Mouse (Mus musculus): ENCODE results near the gene Cog2. TPM values are rescaled to one million over a fixed set of nuclear protein-coding genes. Genes with fewer than 3 reads are reported as not detected.

Gene Cog2
- polyA plus RNA-seq, 2 experiments: 36.1 to 40.5 TPM

DNA sequence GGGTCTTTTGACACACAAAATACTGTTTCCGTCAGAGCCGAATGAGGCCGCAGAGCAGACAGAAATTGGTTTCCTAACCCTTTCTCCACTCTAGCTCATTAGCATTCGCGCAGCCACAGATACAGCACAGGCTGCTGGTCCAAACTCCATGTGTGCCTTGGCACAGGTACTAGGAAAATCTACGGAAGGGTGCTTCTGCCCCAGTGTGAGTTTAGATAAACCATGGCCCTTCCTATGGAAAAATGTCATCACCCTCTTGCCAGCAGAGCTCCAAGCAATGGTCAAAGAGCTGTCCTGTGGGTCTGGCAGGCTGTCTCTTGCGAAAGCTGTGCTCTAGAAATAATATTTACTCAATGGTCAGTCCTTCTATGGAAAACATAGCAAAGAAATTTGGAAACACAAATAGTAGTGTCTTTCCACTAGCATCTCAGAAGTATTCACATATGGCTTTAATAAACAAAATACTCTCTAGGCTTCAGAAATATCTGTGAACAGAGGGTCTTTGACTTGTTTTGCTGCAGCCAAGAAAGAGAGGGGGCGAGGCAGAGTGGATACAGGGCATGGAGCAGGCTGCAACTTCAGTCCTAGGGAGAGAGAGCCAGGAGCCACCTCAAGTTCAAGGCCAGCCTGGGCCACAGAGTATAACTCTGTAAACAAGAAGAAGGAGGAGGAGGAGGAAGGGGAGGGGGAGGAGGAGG, 51.3 kb downstream of the Cog2 start:
- Histone ChIP-seq H3K4me1 (ENCODE audit: control insufficient read depth, insufficient read depth, low read length) (0 out of 2 replicates have a peak, but pooled peaks cover 5% of the 10 kb centered on the region), H3K27me3 (ENCODE audit: control insufficient read depth, insufficient read depth, low read length) (no peaks in the 10 kb centered on the region), H3K4me2 (replicated peaks; ENCODE audit: low read depth, low read length, severe bottlenecking) (no peak overlapping the region), H3K9me3 (ENCODE audit: control insufficient read depth, low read length) (no peaks in the 10 kb centered on the region), H3K27ac (replicated peaks; ENCODE audit: low read depth, low read length) (peak overlapping the region; percentile 52; the same call in 1 of the 2 replicates), H3K4me3 (replicated peaks; ENCODE audit: low read length) (no peak overlapping the region), H3K36me3 (ENCODE audit: control insufficient read depth, insufficient read depth, low read length) (no peaks in the 10 kb centered on the region), H3K9ac (ENCODE audit: low read depth, low read length, severe bottlenecking) (no peak overlapping the region; the same call in 1 of the 2 replicates)
- no peak for ATAC-seq (ENCODE audit: low FRiP score, low read depth)
- no peak for TF ChIP-seq POLR2A (IDR thresholded peaks at IDR 0.05; ENCODE audit: borderline replicate concordance, extremely low read depth, insufficient read depth, insufficient read length)
- DNase-seq (ENCODE audit: low spot score): peak; percentile 46
- WGBS: 69% methylated on average over 8 of the region's 8 CpGs

DNA sequence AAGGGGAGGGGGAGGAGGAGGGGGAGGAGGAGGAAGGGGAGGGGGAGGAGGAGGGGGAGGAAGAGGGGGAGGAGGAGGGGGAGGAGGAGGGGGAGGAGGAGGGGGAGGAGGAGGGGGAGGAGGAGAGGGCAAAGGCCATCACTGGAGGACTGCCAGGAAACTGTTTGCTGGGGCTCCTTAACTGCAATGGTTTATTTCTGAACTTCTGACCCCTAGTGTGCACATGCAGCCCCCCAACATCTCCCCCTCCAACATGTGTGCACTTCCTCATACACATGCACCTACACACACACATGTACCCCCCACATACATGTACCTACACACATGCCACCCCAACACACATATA, 51.8 kb downstream of the Cog2 start:
- Histone ChIP-seq H3K4me2 (replicated peaks; ENCODE audit: low read depth, low read length, severe bottlenecking) (no peak overlapping the region), H3K4me1 (ENCODE audit: control insufficient read depth, insufficient read depth, low read length) (0 out of 2 replicates have a peak, but pooled peaks cover 5% of the 10 kb centered on the region), H3K27me3 (ENCODE audit: control insufficient read depth, insufficient read depth, low read length) (no peaks in the 10 kb centered on the region), H3K27ac (replicated peaks; ENCODE audit: low read depth, low read length) (no peak overlapping the region), H3K36me3 (ENCODE audit: control insufficient read depth, insufficient read depth, low read length) (no peaks in the 10 kb centered on the region), H3K4me3 (replicated peaks; ENCODE audit: low read length) (no peak overlapping the region), H3K9me3 (ENCODE audit: control insufficient read depth, low read length) (no peaks in the 10 kb centered on the region), H3K9ac (ENCODE audit: low read depth, low read length, severe bottlenecking) (no peak overlapping the region)
- ATAC-seq (ENCODE audit: low FRiP score, low read depth) (no peak), DNase-seq (ENCODE audit: low spot score) (no peak)
- no peak for TF ChIP-seq POLR2A (IDR thresholded peaks at IDR 0.05; ENCODE audit: borderline replicate concordance, extremely low read depth, insufficient read depth, insufficient read length)

- Histone ChIP-seq H3K36me3 (ENCODE audit: control insufficient read depth, insufficient read depth, low read length) (no peaks in the 10 kb centered on the region), H3K27me3 (ENCODE audit: control insufficient read depth, insufficient read depth, low read length) (no peaks in the 10 kb centered on the region), H3K9me3 (ENCODE audit: control insufficient read depth, low read length) (no peaks in the 10 kb centered on the region), H3K4me2 (replicated peaks; ENCODE audit: low read depth, low read length, severe bottlenecking) (no peak overlapping the region), H3K4me1 (ENCODE audit: control insufficient read depth, insufficient read depth, low read length) (0 out of 2 replicates have a peak, but pooled peaks cover 5% of the 10 kb centered on the region), H3K9ac (ENCODE audit: low read depth, low read length, severe bottlenecking) (no peak overlapping the region), H3K4me3 (replicated peaks; ENCODE audit: low read length) (no peak overlapping the region), H3K27ac (replicated peaks; ENCODE audit: low read depth, low read length) (no peak overlapping the region)
- 65% methylated on average over 15 of the region's 15 CpGs for WGBS
- DNase-seq (ENCODE audit: low spot score) (peak; percentile 96), ATAC-seq (ENCODE audit: low FRiP score, low read depth) (peak; percentile 66; the same call in 1 of the 2 replicates)
- TF ChIP-seq POLR2A (IDR thresholded peaks at IDR 0.05; ENCODE audit: borderline replicate concordance, extremely low read depth, insufficient read depth, insufficient read length): no peak
These were observed 53.2 kb downstream of the Cog2 start for GRCm38 (mm10) chr8:124573552-124574340.

- ATAC-seq (ENCODE audit: low FRiP score, low read depth) (no peak), DNase-seq (ENCODE audit: low spot score) (no peak)
- no peak within 1 kb of the TSS for H3K4me2 ChIP-seq (replicated peaks; ENCODE audit: low read depth, low read length, severe bottlenecking)
- WGBS: 85% methylated on average over 8 of the region's 8 CpGs
- H3K27ac ChIP-seq (replicated peaks; ENCODE audit: low read depth, low read length): no peak within 1 kb of the TSS
- no peak within 1 kb of the TSS for H3K9ac ChIP-seq (ENCODE audit: low read depth, low read length, severe bottlenecking)
- H3K9me3 ChIP-seq (ENCODE audit: control insufficient read depth, low read length): no peaks in the 10 kb centered on the region
- TF ChIP-seq POLR2A (IDR thresholded peaks at IDR 0.05; ENCODE audit: borderline replicate concordance, extremely low read depth, insufficient read depth, insufficient read length): no peak
- no peaks in the 10 kb centered on the region for H3K36me3 ChIP-seq (ENCODE audit: control insufficient read depth, insufficient read depth, low read length)
- no peaks in the 10 kb centered on the region for H3K27me3 ChIP-seq (ENCODE audit: control insufficient read depth, insufficient read depth, low read length)
- 0 out of 2 replicates have a peak, but pooled peaks cover 2% of the 10 kb centered on the region for H3K4me1 ChIP-seq (ENCODE audit: control insufficient read depth, insufficient read depth, low read length)
- H3K4me3 ChIP-seq (replicated peaks; ENCODE audit: low read length): no peak within 1 kb of the TSS
These were observed 55.2 kb downstream of the Cog2 start, which contains the start of gene Capn9 for GRCm38 (mm10) chr8:124575811-124576210. TSS of gene Capn9 (plus strand) at chr8:124576111.

GRCm38 (mm10) chr8:124576751-124577150, 56.2 kb downstream of the Cog2 start:
- no peak for TF ChIP-seq POLR2A (IDR thresholded peaks at IDR 0.05; ENCODE audit: borderline replicate concordance, extremely low read depth, insufficient read depth, insufficient read length)
- WGBS: 67% methylated on average over 1 of the region's 1 CpGs
- Histone ChIP-seq H3K4me2 (replicated peaks; ENCODE audit: low read depth, low read length, severe bottlenecking) (no peak overlapping the region), H3K4me1 (ENCODE audit: control insufficient read depth, insufficient read depth, low read length) (0 out of 2 replicates have a peak, but pooled peaks cover 2% of the 10 kb centered on the region), H3K9ac (ENCODE audit: low read depth, low read length, severe bottlenecking) (no peak overlapping the region), H3K4me3 (replicated peaks; ENCODE audit: low read length) (no peak overlapping the region), H3K27ac (replicated peaks; ENCODE audit: low read depth, low read length) (no peak overlapping the region), H3K36me3 (ENCODE audit: control insufficient read depth, insufficient read depth, low read length) (no peaks in the 10 kb centered on the region), H3K27me3 (ENCODE audit: control insufficient read depth, insufficient read depth, low read length) (no peaks in the 10 kb centered on the region), H3K9me3 (ENCODE audit: control insufficient read depth, low read length) (no peaks in the 10 kb centered on the region)
- ATAC-seq (ENCODE audit: low FRiP score, low read depth) (no peak), DNase-seq (ENCODE audit: low spot score) (no peak)
